Mouse (Mus musculus): ENCODE measurements around the gene 4930502E18Rik.
"Not testable (repeated sequence)": the region's sequence is repeated elsewhere in the genome, so short reads cannot be mapped to it uniquely, and the experiment has no call there.

GRCm38 (mm10) chrX:53684676-53685075, 40.0 kb upstream of the 4930502E18Rik start:
- TF ChIP-seq EP300, CTCF (IDR thresholded peaks at IDR 0.05; ENCODE audit: low read depth): not testable (repeated sequence)

Data from heart, postnatal 0 days (tissue).